Mouse (Mus musculus): ENCODE data around the gene Catsperd.
A peak's percentile ranks its signal among the peaks of the same experiment; 100 is the strongest.

Gene Catsperd

DNA sequence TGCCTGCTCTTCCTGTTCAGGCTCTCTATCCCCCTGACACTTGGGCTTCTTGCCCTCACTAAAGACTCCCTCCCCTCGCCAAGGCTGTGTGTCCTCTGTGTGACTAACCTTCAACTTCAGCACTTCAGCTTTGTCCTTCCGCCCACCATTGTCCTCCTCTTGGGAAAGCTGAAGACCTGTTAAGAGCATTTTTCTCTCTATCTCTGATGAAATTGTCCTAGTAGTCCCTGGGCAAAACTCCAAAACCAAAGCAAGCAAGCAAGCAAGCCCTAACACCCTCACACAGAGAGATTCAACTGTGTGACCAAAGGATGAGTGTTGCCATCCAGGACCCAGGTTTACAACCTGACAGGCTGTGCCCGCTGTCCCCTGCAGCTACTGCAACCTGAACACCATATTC is 35.7 kb downstream of the Catsperd start:
- DNase-seq (ENCODE audit: inconsistent age in 2 of 2, low spot score in 1 of 2), result peak in 1 of 2 experiments; percentile 65

- no peak for DNase-seq (ENCODE audit: inconsistent age in 2 of 2, low spot score in 1 of 2)
Observed at GRCm38 (mm10) chr17:56664333-56664732, 36.4 kb downstream of the Catsperd start.

- DNase-seq (ENCODE audit: inconsistent age in 2 of 2, low spot score in 1 of 2), result no peak
Observed at GRCm38 (mm10) chr17:56666384-56666783, 38.4 kb downstream of the Catsperd start.

DNA sequence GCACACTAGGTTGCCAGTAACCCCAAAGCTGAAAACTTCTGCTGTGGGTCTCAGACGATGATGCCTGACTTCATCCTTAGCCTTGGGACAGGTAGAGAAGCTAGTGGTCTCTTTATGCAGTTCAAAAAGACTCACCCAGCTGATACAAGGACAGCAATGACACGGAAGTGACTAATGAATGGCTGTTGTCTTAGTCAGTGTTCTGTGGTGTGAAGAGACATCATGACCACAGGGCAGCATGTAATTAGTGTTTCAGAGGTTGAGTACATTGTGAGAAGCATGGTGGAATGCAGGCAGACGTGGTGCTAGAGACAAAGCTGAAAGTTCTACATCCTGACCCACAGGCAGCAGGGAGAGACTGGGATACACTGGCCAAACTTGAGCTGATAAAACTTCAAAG is 39.6 kb downstream of the Catsperd start:
- DNase-seq (ENCODE audit: inconsistent age in 2 of 2, low spot score in 1 of 2), result peak; percentile 45 to 80

GRCm38 (mm10) chr17:56668384-56669144 is 40.6 kb downstream of the Catsperd start:
- peak; percentile 86 to 95 for DNase-seq (ENCODE audit: inconsistent age in 2 of 2, low spot score in 1 of 2)

GRCm38 (mm10) chr17:56669766-56670165 is 41.8 kb downstream of the Catsperd start:
- DNase-seq (ENCODE audit: inconsistent age in 2 of 2, low spot score in 1 of 2), result peak in 1 of 2 experiments; percentile 77

- peak; percentile 100 for DNase-seq (ENCODE audit: inconsistent age in 2 of 2, low spot score in 1 of 2)
Observed at GRCm38 (mm10) chr17:56672941-56673646, 45.2 kb downstream of the Catsperd start, which contains the start of gene Ranbp3. Ranbp3 (plus strand) TSS chr17:56673294.

- peak; percentile 58 to 80 for DNase-seq (ENCODE audit: inconsistent age in 2 of 2, low spot score in 1 of 2)
Observed at GRCm38 (mm10) chr17:56673647-56674416, 45.9 kb downstream of the Catsperd start.

DNA sequence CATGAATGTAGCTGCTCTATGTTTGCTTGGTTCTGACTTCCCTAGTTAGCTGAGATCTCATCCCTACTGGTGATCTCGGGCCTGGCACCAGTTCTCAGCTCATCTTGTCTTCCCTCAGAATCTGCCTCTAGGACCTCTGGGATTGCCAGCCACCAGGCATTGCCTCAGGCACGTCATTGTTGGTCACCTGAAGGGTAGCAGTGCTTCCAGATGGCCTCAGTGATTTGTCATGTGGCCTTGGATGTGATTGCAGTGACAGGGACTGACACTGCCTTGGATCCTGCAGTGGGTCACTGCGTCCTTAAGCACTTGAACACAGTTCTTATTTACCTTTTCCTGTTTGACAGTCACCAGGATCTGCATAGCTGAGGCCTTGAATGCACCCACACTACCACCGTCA is 53.8 kb downstream of the Catsperd start:
- DNase-seq (ENCODE audit: inconsistent age in 2 of 2, low spot score in 1 of 2), result peak; percentile 67 to 83

DNA sequence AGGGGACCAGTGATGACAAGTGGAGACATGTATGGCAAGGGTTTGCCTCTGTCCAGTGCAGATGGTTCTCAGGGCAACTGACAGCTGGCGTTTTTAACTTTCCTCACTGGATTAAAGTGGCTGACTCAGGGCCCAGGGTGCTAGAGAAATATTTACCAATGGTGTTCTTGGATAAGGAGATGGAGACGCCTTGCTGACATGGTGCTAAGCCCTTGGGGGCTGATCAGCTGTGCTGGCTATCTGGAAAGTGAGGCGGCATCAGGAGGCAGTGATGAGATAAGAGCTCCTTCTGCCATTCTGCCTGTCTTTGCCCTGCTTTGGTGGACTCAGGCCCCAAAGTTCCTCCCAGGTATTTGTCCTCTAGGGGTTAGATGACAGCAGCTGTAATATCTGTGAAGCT is 54.9 kb downstream of the Catsperd start:
- no peak for DNase-seq (ENCODE audit: inconsistent age in 2 of 2, low spot score in 1 of 2)

- DNase-seq (ENCODE audit: inconsistent age in 2 of 2, low spot score in 1 of 2), result no peak
Observed at GRCm38 (mm10) chr17:56683546-56684140, 55.7 kb downstream of the Catsperd start.

- DNase-seq (ENCODE audit: inconsistent age in 2 of 2, low spot score in 1 of 2), result no peak
Observed at GRCm38 (mm10) chr17:56684649-56685048, 56.7 kb downstream of the Catsperd start.

DNA sequence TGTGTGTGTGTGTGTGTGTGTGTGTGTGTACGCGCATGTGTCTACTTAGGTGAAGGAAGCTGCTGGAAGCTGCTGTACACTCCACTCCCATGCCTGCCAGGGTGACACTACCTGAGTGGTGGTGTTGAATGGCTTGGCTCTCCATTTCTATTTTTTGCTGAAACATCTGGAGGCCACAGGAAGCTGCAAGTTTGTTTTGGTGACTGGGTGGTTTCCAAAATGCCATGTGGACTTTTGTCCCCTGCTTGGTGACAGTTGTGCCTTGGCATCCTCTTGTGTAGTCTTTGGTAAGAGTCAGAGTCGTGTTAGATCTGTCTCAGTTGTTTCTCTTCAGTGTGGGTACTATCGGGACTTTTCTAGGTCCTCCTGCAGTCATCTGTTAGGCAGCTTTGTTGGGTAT is 58.9 kb downstream of the Catsperd start:
- DNase-seq (ENCODE audit: inconsistent age in 2 of 2, low spot score in 1 of 2), result no peak

GRCm38 (mm10) chr17:56688045-56688444 is 60.1 kb downstream of the Catsperd start:
- DNase-seq (ENCODE audit: inconsistent age in 2 of 2, low spot score in 1 of 2), result no peak

DNA sequence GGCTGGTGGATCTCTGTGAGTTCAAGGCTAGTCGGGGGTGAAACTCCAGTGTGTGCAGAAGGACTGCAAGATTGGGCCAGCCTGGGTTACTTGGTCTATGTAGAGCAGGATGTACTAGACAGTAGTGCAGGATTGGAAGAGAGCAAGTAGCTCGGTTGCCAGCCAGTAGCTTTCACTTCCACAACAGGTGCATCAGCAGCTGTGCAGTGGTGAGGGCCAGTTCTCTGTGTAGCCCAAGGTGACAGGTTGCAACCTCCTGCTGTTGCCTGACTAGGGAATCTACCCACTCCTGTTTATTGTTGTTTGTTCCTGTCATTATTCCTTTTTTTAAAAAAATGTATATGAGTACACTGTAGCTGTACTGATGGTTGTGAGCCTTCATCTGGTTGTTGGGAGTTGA is 60.7 kb downstream of the Catsperd start:
- no peak for DNase-seq (ENCODE audit: inconsistent age in 2 of 2, low spot score in 1 of 2)

GRCm38 (mm10) chr17:56693395-56693794 is 65.5 kb downstream of the Catsperd start:
- DNase-seq (ENCODE audit: inconsistent age in 2 of 2, low spot score in 1 of 2), result no peak

DNA sequence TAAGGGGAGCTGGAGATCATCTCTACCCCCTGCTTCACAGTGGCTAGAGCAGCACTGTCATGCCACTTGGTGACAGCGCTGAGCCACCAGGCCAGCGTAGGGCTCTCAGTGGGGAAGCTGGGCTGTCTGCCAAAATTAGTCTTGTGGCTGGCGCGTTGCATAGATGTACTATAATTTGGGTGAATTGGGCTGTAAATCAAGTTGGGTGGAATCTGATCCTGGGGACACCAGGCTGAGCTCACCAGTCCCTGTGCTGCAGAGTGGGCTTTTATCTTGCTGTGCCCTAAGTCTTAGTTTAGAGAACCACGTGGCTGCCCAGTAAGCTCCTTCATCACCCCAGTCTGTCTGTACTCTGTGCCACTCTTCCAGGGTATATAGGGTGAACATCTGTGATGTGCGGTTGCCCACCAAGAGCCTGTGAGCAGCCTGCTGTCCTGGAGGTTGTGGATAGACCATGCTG is 65.9 kb downstream of the Catsperd start:
- DNase-seq (ENCODE audit: inconsistent age in 2 of 2, low spot score in 1 of 2), result peak; percentile 87 to 92

DNA sequence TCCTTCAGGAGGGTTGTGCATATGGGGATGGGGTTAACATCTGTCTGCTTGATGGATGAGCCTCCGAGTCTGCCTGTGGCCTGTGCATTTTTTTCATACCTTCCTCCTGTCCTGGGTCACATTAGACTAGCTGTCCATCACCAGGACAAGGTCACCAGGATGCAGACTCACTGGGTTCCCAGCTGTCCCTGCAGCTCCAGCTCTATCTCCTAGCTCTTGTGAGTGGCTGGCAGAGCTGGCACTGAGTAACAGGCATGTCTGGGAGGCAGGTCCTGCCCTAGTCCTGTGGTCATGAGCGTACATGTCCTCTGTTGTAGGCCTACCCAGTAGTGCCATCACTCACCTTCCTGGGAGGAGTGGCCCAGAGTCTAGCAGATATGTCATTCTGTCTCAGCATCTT is 72.5 kb downstream of the Catsperd start:
- DNase-seq (ENCODE audit: inconsistent age in 2 of 2, low spot score in 1 of 2), result peak in 1 of 2 experiments; percentile 57

DNA sequence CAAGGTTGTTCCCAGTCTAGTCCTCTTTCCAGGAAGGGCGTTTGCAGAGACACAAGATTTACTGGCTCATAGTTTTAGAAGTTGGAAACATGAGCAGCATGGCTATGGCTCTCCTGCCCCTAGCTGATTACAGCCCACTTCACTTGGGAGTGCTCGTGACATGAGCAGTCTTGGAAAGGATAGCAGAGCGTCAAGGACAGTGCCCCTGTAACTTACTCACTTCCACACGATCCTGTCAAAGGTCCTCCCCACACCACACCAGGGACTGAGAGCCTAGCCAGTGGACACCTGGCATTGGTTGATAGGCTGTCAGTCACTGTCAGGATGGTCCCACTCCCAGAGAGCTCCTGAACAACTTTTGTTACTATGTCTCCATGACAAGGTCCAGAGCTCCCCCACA is 75.1 kb downstream of the Catsperd start:
- no peak for DNase-seq (ENCODE audit: inconsistent age in 2 of 2, low spot score in 1 of 2)

DNA sequence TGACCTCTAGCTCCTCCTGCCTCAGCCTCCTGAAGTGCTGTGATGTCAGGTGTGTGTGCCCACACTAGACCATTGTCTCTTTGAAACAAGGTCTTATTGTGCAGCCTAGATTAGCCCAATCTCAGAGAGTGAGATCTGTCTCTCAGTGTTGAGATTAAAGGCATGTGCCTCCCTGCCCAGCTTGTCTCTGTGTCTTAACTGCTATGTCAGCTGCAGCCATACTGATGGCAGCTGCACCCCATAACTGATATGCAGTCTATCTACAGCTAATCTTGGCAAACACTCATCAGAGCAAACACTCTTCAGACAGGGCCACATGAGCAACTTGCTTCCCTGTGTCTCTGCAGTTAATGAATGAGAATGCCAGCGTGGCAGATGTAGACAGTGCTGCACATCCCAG is 78.6 kb downstream of the Catsperd start:
- DNase-seq (ENCODE audit: inconsistent age in 2 of 2, low spot score in 1 of 2), result no peak

DNA sequence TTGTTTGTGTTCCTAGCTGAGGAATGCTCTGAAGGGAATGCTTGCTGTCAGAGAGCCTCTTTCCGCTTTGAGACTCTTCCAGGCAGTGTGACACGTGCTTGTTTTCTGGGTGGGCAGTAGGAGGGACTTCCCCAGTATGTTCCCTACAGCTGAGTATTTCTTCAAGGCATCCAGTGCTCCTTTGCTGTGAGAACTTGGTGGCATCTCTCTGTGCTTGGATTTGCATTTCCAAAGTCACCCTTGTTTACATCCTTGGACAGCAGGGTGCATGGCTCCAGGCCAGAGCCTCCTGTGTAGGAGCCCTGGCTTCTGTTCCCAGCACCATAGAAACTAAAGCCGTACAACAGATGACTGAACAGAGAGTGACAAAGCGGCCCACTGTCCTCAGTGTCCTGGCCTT is 80.7 kb downstream of the Catsperd start:
- DNase-seq (ENCODE audit: inconsistent age in 2 of 2, low spot score in 1 of 2), result peak in 1 of 2 experiments; percentile 61

Measured in adrenal gland, adult (tissue).